Mouse (Mus musculus) forebrain, embryonic 14.5 days (tissue): ENCODE measurements around the gene Naif1. TPM values are rescaled to one million over a fixed set of nuclear protein-coding genes. Genes with fewer than 3 reads are reported as not detected.

Source experiments
- ATAC-seq: fragments of 200-750 bp; cut with Nextera tagmentation; 2 replicates; pipeline ENCODE4 v1.8.0; 2017; ENCODE audit warnings: mild to moderate bottlenecking, moderate library complexity
- DNase-seq: peaks from one replicate; pipeline ENCODE4 v3.0.0-alpha.2; 2015; ENCODE audit warnings: low spot score
- H3K27ac ChIP-seq: fragments of 300-500 bp; sonication (generic); 2 replicates; pipeline ENCODE4 v1.5.1; 2014; ENCODE audit warnings: low read depth, mild to moderate bottlenecking, control low read depth, low read length, moderate library complexity
- H3K27me3 ChIP-seq: fragments of 300-500 bp; sonication (generic); replicated peaks from 2 replicates; pipeline ENCODE4 v1.6.1; 2014; ENCODE audit warnings: low read length, control low read depth, mixed read lengths; ENCODE audit not compliant: control insufficient read depth, insufficient read depth
- H3K36me3 ChIP-seq: fragments of 300-500 bp; sonication (generic); 2 replicates; pipeline ENCODE4 v1.6.1; 2014; ENCODE audit warnings: low read length, control low read depth; ENCODE audit not compliant: control insufficient read depth, insufficient read depth
- H3K4me1 ChIP-seq: fragments of 300-500 bp; sonication (generic); 2 replicates; pipeline ENCODE4 v1.6.1; 2014; ENCODE audit warnings: antibody characterized with exemption, low read length, control low read depth; ENCODE audit not compliant: control insufficient read depth, insufficient read depth
- H3K4me2 ChIP-seq: fragments of 300-500 bp; sonication (generic); 2 replicates; pipeline ENCODE4 v1.6.1; 2014; ENCODE audit warnings: mild to moderate bottlenecking, control low read depth, low read length
- H3K4me3 ChIP-seq: fragments of 300-500 bp; sonication (generic); 2 replicates; pipeline ENCODE4 v1.5.1; 2014; ENCODE audit warnings: low read depth, low read length, control low read depth
- H3K9ac ChIP-seq: fragments of 300-500 bp; sonication (generic); 2 replicates; pipeline ENCODE4 v1.6.1; 2014; ENCODE audit warnings: mild to moderate bottlenecking, low read length, control low read depth, moderate library complexity
- H3K9me3 ChIP-seq: fragments of 300-500 bp; sonication (generic); replicated peaks from 2 replicates; pipeline ENCODE4 v1.6.1; 2016; ENCODE audit warnings: low read length, control low read depth, mixed read lengths; ENCODE audit not compliant: control insufficient read depth
- WGBS: fragments of 180-500 bp; shearing (Covaris S2); extraction: QIAGEN DNeasy Blood & Tissue Kit; methylation state at CpG from one replicate; pipeline ENCODE4 v1.1.7; 2014; 5-methylcytosine and 5-hydroxymethylcytosine counted together
- polyA plus RNA-seq: library from polyadenylated mRNA; unstranded; fragments of >200 nt; fragmentation: Nextera tagmentation; extraction: Ambion mirVana; gene quantifications from 2 replicates; pipeline ENCODE4 v1.2.1, GENCODE M21; 2014

Gene Naif1
- polyA plus RNA-seq, 1 experiment from 2014 or later: 5.3 TPM

DNA sequence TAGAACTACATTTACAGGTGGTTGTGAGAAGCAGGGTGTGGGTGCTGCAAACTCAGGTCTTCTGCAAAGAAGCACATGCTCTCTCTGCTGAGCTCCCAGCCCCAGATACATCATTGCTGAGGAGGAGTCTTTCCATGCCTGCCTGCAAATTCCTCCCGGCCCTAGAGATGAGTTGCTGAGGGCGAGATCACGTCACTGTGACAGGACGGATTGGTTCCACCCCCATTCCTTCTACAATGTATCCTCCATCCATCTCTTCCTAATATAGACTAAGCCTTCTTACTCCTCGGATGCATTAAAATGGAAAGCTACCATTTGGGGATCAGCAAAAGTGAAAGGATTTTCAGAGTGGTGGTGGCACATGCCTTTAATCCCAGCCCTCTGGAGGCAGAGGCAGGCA lies 24.7 kb upstream of the Naif1 start:
- Histone ChIP-seq H3K4me2 (no peak overlapping the region), H3K4me1 (peaks cover 50% of the 10 kb centered on the region), H3K9ac (no peak overlapping the region), H3K36me3 (peaks cover 13% of the 10 kb centered on the region), H3K27ac (no peak overlapping the region), H3K27me3 (no peaks in the 10 kb centered on the region), H3K4me3 (no peak overlapping the region), H3K9me3 (no peaks in the 10 kb centered on the region)
- DNase-seq (no peak), ATAC-seq (no peak)
- 86% methylated on average over 5 of the region's 5 CpGs for WGBS

DNA sequence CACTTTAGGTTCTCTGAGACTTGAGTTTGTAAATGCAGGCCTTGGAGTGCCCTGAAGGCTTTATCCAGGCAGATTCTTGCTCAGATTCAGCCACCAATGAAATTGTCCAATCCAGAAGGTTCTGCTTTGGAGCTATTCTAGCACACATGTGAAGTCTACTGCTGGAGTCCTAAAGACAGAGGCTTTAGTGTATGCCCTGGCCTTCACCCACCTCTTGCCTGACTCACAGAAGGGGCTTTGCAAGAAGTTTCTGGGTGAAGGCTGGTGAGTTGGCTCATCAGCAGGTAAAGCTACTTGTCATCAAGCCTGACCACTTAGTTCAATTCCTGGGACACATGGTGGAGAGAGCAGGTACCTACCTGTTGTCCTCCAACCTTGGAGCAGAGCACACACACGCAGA lies 24.1 kb upstream of the Naif1 start:
- DNase-seq: no peak
- H3K27me3 ChIP-seq: no peaks in the 10 kb centered on the region
- H3K9me3 ChIP-seq: no peaks in the 10 kb centered on the region
- H3K4me1 ChIP-seq: peaks cover 52% of the 10 kb centered on the region
- no peak overlapping the region for H3K4me3 ChIP-seq
- WGBS: 88% methylated on average over 1 of the region's 1 CpGs
- no peak overlapping the region for H3K27ac ChIP-seq
- no peak overlapping the region for H3K9ac ChIP-seq
- no peak for ATAC-seq
- H3K4me2 ChIP-seq: no peak overlapping the region
- H3K36me3 ChIP-seq: peaks cover 8% of the 10 kb centered on the region

DNA sequence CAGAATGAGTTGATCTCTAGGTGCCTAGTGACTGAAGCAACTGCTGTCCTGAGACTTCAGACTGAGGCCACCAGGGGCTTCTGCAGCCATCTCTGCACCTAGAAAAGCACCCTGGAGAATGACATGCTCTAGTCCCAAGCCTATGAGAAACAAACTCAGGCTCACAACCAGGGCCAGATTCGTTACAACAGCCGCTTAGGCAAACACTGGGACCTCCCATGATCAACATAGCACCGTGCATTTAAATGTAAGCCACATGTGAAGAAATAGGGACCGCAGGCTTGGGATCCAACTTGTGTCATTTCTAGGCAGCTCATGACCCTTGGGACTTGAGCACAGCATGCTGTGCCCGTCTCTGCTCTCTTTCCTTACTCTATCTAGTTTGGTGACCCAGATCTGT lies 22.5 kb upstream of the Naif1 start:
- Histone ChIP-seq H3K4me1 (peaks cover 59% of the 10 kb centered on the region), H3K9ac (no peak overlapping the region), H3K4me3 (0 out of 2 replicates have a peak overlapping the region, but pooled peaks have one; percentile 26), H3K27ac (peak overlapping the region; percentile 85; the same call in 1 of the 2 replicates), H3K27me3 (no peaks in the 10 kb centered on the region), H3K4me2 (peak overlapping the region; percentile 85), H3K9me3 (no peaks in the 10 kb centered on the region), H3K36me3 (0 out of 2 replicates have a peak, but pooled peaks cover 3% of the 10 kb centered on the region)
- no peak for ATAC-seq
- 75% methylated on average over 5 of the region's 5 CpGs for WGBS
- no peak for DNase-seq

DNA sequence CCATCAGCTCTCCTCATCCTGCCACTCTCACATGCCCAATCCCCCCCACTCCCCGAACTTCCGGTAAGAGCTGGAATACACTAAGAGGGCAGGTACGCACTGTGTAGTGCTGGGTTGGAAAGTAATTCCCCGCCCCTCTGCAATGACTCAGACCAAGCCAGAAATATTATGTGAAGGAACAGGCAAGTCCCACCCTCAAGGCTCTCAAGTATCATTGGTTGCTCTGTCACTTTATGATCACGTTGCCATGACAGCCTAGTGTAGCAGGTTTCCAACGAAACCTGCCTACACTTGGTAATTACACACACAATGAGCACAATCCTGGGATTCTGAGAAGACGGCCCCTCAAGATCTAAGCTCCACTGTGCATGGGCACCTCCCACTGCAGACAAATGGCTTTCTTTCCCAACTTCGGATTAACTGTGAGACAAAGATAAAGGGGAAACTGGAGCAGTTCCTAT lies 22.0 kb upstream of the Naif1 start:
- peak; percentile 68 for ATAC-seq
- 18% methylated on average over 8 of the region's 8 CpGs for WGBS

DNA sequence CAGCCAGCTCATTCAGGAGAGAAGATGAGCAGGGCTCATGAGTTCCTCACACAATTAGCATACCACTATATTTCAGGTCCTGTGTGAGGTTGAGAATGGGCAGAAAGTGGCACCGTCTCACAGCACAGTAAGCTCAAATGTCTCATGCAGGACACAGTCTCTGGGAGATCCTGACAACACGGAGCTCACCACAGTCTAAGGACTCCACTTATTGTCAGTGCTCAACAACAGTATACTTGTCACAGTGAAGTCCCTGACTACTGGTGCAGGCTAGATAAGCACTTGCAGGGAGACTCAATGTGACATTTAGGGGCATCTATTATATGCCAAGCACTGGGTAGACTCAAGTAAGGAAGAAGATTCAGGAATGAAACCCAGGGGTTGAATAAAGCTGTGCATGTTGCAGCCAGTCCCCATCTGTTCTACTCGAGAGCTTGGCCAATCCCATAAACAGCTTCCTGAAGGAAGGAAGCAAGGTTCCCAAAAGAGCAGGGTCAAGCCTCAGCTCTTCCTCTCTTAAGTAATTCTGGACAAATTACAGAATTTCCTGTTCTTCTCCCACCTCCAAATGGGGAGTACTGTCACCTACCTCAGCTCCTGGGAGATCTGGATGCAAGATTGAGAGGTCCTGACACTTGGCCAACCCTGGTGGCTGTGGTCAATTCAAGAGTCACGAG lies 20.9 kb upstream of the Naif1 start:
- Histone ChIP-seq H3K36me3 (0 out of 2 replicates have a peak, but pooled peaks cover 3% of the 10 kb centered on the region), H3K9me3 (no peaks in the 10 kb centered on the region), H3K4me1 (peaks cover 45% of the 10 kb centered on the region), H3K27ac (peak overlapping the region; percentile 85), H3K9ac (peak overlapping the region; percentile 60; the same call in 1 of the 2 replicates), H3K27me3 (no peaks in the 10 kb centered on the region), H3K4me2 (peak overlapping the region; percentile 85), H3K4me3 (peak overlapping the region; percentile 26)
- ATAC-seq (no peak), DNase-seq (no peak)
- WGBS: 66% methylated on average over 4 of the region's 4 CpGs

More for the DNA sequence above, 22.0 kb upstream of the Naif1 start:
- Histone ChIP-seq H3K27me3 (no peaks in the 10 kb centered on the region), H3K4me2 (peak overlapping the region; percentile 85), H3K9ac (peak overlapping the region; percentile 60), H3K9me3 (no peaks in the 10 kb centered on the region), H3K4me1 (peaks cover 56% of the 10 kb centered on the region), H3K27ac (peak overlapping the region; percentile 85), H3K4me3 (peak overlapping the region; percentile 26), H3K36me3 (0 out of 2 replicates have a peak, but pooled peaks cover 3% of the 10 kb centered on the region)
- peak; percentile 89 for DNase-seq

DNA sequence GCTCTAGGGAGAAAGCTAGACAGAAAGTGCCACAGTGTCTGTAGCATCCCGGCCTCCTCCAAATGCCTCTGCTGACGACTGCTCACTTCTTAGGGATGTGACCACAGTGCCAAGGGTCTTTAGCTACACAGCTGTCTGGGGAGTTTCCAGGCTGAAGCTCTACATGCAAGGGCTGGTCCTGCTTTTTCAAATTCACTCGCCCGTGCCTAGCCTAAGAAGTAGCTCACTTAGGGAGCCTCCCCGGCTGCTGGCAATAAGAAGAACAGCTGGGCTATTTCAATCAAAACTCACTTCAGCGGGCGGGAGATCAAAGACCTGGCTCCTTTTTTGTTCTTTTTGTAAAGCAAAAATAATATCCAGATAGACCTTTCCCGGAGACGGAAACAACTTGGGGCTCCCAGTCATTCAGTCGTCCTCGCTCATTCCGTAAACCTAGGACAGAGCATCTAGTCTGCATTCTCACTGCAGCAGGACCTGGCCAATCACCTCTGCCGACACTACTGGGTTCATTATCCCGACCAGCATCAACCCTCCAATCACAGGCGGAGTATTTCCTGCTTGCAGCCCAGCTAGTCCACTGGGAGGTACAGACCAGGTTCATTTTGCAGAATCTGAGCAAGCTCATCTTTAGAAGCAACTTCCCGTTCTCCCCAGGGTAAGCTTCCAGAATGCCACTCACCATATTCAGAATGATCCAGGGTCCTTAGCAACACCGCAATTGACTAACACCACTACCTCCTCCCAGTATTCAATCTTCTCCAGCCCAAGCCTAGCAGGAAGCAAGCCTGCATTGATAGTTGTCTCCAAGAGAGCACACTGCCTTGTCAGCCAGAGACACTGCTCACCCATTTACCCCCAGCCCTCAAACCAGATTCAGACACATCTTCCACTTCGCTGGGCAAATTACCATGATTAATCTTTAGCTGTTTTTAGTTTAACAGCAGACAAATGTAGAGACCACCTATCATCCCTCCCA lies 19.3 kb upstream of the Naif1 start:
- ATAC-seq: peak; percentile 96
- peak overlapping the region; percentile 85 for H3K4me2 ChIP-seq
- H3K36me3 ChIP-seq: 0 out of 2 replicates have a peak, but pooled peaks cover 3% of the 10 kb centered on the region
- WGBS: 5% methylated on average over 18 of the region's 18 CpGs
- no peaks in the 10 kb centered on the region for H3K9me3 ChIP-seq
- peaks cover 41% of the 10 kb centered on the region for H3K4me1 ChIP-seq
- peak; percentile 97 for DNase-seq
- H3K27ac ChIP-seq: peak overlapping the region; percentile 91
- peak overlapping the region; percentile 68 for H3K9ac ChIP-seq
- no peaks in the 10 kb centered on the region for H3K27me3 ChIP-seq
- peak overlapping the region; percentile 48 for H3K4me3 ChIP-seq

GRCm38 (mm10) chr2:32436686-32437372 lies 13.4 kb upstream of the Naif1 start:
- 18% methylated on average over 3 of the region's 3 CpGs for WGBS
- Histone ChIP-seq H3K36me3 (no peaks in the 10 kb centered on the region), H3K27me3 (no peaks in the 10 kb centered on the region), H3K4me3 (no peak overlapping the region), H3K9me3 (no peaks in the 10 kb centered on the region), H3K27ac (peak overlapping the region; percentile 59), H3K4me1 (peaks cover 12% of the 10 kb centered on the region; the same call in 1 of the 2 replicates), H3K4me2 (no peak overlapping the region), H3K9ac (no peak overlapping the region)
- DNase-seq (peak; percentile 89), ATAC-seq (peak; percentile 82)

DNA sequence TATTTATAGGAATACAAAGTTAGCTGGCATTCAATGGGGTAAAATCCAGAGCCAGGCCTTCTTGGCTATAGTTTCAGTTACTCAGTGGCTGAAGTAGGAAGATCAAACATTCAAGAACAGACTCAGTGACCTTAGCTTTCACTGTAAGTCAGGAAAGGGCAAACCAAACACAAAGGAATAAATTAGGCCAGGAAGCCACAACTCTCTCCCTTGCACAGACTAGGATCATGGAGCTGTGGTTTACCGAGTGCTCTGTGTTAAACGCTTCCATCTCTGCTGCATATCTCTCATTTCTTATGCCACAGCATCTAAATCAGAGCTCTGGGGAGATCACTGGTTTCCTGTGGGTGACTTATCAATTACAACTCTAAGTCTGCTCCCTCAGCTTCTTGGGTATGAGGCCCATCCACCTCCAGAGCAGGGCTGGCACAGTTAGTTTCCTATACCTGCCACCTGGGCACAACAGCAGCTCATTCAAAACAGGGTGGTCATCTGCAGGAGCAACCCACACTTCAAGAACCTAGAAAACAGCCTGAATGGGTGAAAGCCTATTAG lies 12.6 kb upstream of the Naif1 start:
- ATAC-seq (no peak), DNase-seq (no peak)
- Histone ChIP-seq H3K9ac (no peak overlapping the region), H3K36me3 (no peaks in the 10 kb centered on the region), H3K27ac (peak overlapping the region; percentile 59), H3K9me3 (no peaks in the 10 kb centered on the region), H3K4me3 (no peak overlapping the region), H3K4me2 (no peak overlapping the region), H3K27me3 (no peaks in the 10 kb centered on the region), H3K4me1 (peaks cover 12% of the 10 kb centered on the region; the same call in 1 of the 2 replicates)
- 68% methylated on average over 2 of the region's 2 CpGs for WGBS
